Mouse (Mus musculus): ENCODE measurements at regions not wholly inside any gene's neighbourhood (a gene's known extent, or its start where the extent isn't known, plus 50 kb on each side); places are given as distances from the start of the nearest gene placed in this dataset.
A peak's percentile ranks its signal among the peaks of the same experiment; 100 is the strongest.

DNA sequence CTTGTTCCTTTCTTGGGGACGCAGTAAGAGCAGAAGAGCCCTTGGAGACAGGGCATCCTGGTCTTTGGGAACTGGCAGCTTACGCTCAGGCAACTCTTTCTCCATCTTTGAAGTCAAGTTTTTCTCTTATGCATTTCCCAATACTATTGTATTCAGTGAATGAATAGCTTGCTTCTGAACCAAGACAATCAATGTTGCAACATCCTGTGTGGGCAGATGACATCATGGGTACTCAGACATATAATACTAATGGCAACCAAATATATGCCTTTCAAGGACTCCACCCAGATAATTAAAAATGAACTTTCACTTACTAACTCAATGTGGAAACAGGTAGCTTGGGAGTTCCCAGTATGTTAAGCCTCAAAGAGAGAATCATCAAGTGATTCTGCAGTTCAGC is 104.6 kb downstream of the Ngf start:
- no peak for DNase-seq

DNA sequence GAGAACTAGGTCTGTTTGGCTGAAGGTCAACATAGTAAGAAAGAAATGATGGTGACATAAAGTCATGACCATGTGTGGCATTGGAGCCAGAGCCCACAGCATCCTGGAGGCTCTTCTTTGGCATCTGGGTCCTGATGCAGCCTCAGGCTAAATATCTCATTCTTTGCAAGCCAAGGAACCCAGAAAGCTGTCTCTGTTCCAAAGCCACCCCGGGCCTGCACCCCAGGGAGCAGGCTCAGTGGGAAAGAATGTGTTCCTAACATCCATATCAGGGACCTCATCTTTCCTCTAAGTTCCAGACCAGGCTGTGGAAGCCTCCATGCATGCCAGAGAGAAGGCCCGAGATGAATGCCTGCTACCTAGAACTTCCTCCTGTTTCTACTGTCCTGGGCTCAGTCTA is 107.2 kb downstream of the Ngf start:
- no peak for DNase-seq

DNA sequence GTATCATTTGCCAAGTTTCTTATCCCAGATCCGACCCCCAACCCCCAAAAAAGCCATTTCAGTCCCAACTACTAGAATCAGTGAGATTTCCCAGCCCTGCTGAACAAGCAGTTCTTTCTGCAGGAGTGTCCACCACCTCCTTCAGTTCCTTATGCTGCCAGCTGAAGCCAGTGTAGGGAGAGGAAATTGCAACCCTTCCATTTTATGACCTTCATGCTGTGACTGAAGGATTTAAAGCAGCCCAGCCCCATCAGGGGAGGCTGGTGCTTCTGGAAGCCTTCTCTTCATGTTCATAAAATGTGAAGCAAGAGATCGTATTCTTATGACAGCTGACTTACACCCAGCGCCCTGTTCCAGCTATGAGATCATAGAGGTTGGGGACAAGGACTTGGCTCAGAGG is 112.1 kb downstream of the Ngf start:
- DNase-seq: no peak

- DNase-seq: no peak
Measured at GRCm38 (mm10) chr3:102585136-102585535, 115.4 kb downstream of the Ngf start.

- DNase-seq: no peak
Measured at GRCm38 (mm10) chr3:102586221-102586620, 116.5 kb downstream of the Ngf start.

GRCm38 (mm10) chr3:102592041-102592440 is 122.3 kb downstream of the Ngf start:
- DNase-seq: no peak

GRCm38 (mm10) chr3:102596944-102597551 is 127.3 kb downstream of the Ngf start:
- DNase-seq: no peak

DNA sequence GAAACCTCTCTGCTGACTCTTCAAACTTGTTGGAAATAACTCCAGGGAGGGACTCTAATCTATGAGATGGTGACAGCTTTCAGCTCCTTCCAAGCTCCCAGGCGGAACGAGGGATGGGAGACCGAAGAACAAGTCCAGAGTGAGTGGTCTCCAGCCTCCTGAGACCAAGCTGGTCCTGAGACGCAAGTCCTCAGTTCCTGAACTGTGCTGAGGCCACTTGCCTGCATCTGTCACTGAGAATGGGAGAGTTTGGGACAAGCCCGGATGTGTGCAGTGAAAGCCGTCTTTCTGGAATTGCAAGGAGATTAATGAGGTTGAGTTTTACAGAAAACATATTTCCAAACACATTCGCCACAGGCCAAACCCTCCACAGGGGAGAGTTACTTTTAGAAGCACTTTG is 129.3 kb downstream of the Ngf start:
- DNase-seq: no peak

DNA sequence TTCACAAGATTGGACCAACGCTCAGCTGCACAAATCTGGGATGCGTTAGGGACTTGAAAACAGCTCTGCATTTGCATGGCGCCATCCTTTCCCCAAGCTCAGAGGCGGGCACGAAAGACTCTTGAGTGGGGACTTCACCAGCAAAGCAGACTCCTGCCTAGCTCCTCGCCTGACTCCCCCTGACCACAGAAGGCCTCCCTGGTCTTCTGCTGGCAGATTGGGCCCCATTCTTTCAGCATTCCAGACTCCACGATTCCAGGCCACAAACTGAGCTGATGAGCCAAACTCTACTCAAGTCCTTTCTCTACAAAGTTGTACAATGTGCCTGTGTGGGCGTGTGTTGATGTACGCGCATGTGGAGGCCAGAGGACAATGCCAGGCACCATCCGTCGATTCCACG is 131.6 kb upstream of the Tspan2 start:
- no peak for DNase-seq

GRCm38 (mm10) chr3:102605284-102605683 is 129.0 kb upstream of the Tspan2 start:
- DNase-seq: no peak

DNA sequence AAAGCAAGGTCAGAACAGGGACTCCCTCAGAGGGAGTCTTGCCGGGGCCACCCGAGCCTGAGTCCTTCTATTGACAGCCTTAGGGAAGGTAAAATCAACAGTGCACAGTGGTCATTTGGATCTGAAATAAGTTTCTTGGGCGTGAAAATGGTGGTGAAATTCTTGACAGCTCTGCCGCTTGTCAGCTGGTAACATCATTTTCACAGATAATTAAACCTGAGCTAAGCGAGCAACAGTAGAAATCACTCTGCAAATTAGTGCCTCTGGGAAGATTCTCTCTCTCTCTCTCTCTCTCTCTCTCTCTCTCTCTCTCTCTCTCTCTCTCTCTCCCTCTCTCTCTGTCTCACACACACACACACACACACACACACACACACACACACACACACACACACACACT is 123.4 kb upstream of the Tspan2 start:
- DNase-seq: no peak

DNA sequence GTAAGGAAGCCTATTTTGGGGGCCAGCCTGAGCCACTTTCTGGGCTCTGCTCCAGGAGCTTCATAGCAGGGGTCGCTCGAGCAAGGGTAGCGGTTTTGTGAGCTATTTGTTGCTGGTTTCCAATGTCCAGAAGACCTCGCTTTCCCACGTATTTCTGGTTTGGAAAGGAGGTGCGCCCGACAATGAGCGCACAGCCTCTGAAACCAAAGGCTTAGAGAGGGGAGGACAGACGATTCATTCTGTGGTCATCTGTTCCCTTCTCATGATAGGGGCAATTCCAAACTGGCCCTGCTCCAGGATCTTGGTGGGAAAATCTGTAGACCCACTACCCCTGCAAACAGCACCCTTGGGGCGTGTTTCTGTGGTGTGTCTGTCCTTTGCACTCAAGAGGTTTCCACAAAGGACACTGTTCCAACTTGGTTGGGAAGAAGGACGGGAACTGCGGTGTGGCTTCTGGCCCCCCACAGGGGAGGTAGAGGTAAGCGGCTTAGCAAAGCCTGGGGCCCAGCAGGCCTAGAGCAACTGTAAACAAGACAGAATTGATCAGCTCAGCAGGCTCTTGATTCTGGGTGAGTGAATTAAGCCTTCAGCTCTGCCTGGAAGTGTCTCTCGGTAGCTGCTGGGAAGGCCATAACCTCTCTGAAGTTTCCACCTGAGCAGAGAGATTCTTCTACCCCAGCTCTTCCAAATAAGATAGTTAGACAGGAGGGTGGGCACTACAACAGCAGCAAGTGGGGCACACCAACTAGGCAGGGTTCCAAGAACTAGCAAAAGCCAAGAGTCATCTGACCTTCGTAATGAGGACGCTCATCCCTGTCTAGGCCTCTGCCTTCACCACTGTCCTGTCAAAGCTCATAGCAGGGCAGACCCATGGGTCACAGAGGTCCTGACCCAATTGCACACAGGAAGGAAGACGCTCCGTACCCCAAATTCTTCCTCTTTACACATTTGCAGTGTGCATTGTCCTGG is 122.6 kb upstream of the Tspan2 start:
- no peak for DNase-seq

GRCm38 (mm10) chr3:102619666-102620377 is 114.5 kb upstream of the Tspan2 start:
- DNase-seq: no peak

DNA sequence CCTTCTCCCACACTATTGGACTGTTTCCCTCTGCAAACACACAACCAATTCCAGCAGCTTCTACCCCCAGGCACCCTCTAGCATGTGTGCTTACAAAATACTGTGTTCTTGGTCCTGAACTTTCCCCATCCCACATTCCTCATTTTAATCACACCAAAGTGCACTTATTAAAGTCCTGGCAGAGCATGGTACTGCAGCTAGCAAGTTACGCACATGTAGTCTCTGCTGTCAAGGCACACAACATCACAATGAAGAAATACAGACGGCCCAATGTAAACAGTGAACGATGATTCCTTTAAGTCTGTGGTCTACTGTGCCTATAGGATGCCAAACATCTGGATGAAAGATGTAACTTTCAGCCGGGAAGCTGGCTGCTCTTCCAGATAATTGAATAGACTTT is 98.3 kb upstream of the Tspan2 start:
- DNase-seq: no peak

- no peak for DNase-seq
Measured at GRCm38 (mm10) chr3:102636674-102637073, 97.7 kb upstream of the Tspan2 start.

DNA sequence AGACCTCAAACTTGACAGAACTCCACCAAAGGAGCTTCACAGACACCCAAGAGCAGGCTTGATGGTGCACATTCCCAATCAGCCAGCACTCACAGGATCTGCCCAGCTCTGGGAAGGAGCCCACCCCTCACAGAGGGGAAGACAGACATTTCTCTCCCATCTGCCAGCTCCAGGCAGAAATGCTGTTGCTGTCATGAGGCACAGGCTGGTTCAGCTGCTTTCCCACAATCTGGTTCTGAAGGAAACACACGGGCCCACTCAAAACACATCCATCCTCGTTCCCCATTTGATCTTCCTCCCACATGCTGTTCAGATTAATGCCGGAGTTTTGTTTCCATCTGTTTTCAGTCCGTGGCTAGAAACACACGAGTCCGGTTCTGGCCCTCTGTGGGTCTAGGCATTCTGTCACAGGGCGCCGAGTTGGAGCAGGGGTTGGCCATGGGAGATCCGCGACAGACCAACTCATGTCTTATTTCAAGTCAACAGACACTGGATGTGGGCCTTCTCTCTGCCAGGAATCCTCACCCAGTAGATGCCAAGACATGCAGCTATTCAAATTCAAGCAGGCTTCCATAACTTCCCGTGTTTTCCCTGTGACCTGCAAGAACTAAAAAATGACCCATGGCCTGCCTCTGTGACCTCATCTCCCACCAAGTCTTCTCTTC is 89.9 kb upstream of the Tspan2 start:
- DNase-seq: peak; percentile 63 to 71

- no peak for DNase-seq
Measured at GRCm38 (mm10) chr3:102648450-102648849, 85.9 kb upstream of the Tspan2 start.

DNA sequence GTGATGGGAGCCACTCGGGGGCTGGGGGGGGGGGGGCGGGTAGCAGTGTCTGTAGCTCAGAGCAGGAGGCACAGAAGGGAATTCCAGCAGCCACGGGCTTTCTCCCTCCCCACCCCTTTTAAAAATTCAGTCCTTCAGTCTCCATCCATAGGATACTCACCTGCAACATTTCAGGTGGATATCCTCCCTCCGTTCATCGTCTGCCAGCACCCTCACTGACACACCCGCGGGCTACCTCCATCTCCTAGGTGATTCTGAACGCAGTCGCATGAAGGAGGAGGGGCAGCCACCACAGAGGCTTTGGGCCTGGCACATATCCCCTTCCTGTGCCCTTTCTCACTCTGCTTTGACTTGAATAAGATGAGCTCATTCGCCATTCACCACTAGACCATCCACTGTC is 79.4 kb upstream of the Tspan2 start:
- DNase-seq: no peak

DNA sequence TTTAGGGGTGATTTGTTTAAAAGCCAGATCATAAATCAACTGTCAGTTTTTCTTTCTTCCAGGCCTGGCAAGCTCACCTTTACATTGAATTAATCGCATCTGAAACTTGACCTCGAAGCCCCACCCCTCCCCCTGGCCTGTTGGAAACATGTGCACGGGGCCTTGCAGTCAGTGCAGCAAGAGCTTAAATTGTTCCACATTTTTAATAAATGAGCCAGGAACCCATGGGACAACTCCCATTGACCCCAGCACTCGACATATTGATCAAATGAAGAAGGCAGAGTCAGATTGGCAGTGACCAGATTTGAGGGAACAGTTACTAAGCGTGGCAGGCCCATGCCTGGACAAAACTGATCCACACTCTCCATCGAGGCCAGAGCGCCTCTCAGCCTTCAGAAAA is 77.2 kb upstream of the Tspan2 start:
- DNase-seq: no peak

- no peak for DNase-seq
Measured at GRCm38 (mm10) chr3:102657531-102658060, 76.7 kb upstream of the Tspan2 start.

DNA sequence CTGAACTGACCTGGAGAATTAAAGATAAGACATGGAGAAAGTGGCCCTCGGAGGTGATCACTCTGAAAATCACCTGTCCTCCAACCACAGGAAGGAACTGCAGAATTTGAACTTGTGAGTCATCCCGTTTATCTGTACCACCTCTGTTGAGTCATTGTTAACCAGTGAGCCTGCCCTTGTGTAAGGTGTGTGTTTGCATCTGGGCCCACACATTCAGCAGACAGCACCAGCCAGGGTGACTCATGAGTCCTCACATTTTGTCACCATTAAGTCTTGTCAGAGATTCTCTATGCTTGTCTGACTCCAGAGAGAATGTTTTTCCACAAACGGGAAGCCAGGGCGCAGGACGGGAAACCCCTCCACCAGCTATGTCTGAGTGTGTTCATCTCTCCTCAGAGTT is 75.0 kb upstream of the Tspan2 start:
- no peak for DNase-seq

GRCm38 (mm10) chr3:102661296-102661695 is 73.0 kb upstream of the Tspan2 start:
- DNase-seq: no peak

DNA sequence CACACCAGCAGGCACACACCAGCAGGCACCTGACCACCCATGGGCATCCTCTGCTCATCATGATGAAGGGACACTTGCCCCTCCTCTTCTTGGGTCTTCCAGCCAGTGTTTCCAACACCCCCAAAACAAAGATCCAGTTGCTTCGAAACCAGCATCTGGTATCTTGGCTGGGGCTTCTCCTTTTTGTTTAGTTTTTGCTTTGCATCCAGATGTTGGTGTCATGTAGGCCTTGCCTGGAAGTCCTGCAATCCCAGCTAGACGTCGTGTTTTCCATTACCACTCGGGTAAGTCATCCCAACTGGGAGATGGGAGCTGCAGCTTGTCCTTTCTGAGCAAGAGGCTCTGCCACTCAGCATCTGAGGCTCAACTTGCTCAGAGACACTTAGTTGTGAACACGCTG is 70.6 kb upstream of the Tspan2 start:
- no peak for DNase-seq
